Mouse (Mus musculus): ENCODE results near the gene Vpreb3.

The Vpreb3 gene

GRCm38 (mm10) chr10:75932891-75933290 is 10.0 kb upstream of the Vpreb3 start, which contains the start of gene Chchd10:
Chchd10 (plus strand) TSS chr10:75933130.
- no peak for DNase-seq

GRCm38 (mm10) chr10:75934991-75935390 is 7.9 kb upstream of the Vpreb3 start:
- DNase-seq: no peak

DNA sequence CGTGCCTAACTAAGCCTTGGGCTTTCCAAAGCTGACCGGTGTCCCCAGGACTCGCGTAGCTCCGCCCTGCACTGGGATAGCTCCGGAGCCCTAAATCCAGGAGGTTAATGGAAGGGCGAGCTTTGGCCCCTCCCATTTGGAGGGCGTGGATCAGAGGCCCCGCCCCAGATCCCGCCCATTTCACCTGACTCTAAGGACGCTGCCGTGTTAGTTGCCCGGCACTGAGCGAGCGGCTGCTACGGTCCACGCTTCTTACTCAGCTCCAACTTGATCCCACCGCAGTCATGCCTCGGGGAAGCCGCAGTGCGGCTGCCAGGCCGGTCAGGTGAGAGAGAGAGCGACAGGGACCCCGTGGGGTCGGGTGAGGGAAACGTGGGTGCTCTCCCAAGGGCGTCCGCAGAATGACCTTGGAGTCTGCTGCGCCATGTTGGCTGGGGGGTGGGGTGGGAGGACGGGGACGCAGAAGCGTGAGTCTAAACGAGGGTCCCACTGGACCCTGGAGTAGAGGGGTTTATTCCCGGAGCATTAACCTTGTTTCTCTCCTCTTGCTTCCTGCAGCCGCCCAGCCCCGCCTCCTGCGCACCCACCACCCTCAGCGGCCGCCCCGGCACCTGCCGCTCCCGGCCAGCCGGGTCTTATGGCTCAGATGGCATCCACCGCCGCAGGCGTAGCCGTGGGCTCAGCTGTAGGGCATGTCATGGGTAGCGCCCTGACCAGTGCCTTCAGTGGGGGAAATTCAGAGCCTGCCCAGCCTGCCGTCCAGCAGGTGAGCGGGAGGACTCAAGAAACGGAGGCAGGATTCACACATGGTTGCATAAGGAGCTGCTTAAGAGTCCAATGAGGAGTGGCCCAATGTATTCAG is 6.9 kb upstream of the Vpreb3 start, which contains the start of gene Mmp11:
Mmp11 (minus strand) TSS at position 817 of the 862 bp plus-strand sequence.
- peak; percentile 84 to 91 for DNase-seq

DNA sequence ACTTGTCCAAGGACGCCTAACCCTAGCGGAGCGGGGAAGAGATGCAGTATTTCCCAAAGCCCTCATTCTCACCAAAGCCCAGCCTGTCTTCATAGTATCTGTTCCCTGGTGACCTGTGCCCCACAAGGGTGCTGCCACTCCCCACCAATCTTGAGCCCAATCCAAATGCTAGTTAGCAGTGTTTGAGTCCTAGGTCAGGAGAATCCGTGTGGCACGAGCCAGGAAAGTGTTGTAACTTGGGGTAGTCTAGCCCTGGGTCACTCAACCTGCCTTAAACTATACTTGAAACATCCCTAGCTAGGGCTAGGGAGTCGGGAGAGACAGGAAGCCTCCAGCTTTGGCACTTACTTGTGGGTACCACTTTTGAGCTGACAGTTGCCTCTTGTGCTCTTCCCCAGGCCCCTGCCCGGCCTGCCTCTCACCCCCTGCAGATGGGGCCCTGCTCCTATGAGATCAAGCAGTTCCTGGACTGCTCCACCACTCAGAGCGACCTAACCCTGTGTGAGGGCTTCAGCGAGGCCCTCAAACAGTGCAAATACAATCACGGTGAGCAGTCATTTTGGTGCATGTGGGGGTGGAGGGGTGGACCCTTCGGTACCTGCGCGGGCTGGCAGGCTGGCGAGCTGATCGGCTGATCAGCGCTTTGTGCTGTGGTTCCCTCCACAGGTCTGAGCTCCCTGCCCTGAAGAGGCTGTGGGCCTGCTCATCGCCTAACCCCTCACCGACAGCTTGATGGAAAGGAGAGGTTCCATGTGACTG is 5.8 kb upstream of the Vpreb3 start:
- DNase-seq: no peak

GRCm38 (mm10) chr10:75937851-75938643 is 4.8 kb upstream of the Vpreb3 start:
- DNase-seq: no peak

GRCm38 (mm10) chr10:75939481-75940234 is 3.2 kb upstream of the Vpreb3 start:
- DNase-seq: no peak

- no peak for DNase-seq
Measured at GRCm38 (mm10) chr10:75940520-75940919, 2.3 kb upstream of the Vpreb3 start, which contains the start of gene Gm867. Gm867 (minus strand) TSS chr10:75940672.

DNA sequence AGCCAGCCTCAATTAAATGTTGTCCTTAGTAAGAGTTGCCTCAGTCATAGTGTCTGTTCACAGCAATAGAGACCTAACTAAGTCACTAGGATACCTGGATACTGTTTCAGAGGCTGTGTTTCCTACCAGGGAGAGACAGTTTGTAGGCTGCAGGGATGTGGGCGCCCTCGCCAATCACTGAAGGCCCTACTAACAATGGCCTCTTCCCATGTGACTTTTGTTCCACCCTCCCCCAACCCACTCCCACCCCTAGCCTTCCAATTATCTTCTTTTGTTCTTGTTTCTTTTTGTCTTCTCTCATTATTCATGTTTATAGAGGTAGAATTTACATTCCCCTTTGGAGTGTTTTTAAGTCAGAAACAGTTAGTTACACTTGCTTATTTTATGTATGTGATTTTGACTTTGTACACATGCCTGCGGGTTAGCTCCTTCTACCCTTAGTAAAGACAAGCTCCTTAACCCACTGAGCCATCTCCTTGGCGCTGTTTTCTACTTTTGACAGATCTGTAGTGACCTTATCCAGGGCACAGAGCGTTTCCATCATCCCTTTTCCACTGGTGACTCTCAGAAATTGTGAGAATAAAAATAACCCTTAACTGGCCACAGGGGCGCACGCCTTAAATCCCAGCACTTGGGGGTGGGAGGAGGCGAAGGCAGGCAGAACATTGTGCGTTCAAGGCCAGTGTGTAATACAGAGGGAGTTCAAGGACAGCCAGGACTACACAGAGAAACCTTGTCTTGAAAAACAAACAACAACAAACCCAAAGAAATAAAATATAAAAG is 1.6 kb upstream of the Vpreb3 start:
- no peak for DNase-seq

DNA sequence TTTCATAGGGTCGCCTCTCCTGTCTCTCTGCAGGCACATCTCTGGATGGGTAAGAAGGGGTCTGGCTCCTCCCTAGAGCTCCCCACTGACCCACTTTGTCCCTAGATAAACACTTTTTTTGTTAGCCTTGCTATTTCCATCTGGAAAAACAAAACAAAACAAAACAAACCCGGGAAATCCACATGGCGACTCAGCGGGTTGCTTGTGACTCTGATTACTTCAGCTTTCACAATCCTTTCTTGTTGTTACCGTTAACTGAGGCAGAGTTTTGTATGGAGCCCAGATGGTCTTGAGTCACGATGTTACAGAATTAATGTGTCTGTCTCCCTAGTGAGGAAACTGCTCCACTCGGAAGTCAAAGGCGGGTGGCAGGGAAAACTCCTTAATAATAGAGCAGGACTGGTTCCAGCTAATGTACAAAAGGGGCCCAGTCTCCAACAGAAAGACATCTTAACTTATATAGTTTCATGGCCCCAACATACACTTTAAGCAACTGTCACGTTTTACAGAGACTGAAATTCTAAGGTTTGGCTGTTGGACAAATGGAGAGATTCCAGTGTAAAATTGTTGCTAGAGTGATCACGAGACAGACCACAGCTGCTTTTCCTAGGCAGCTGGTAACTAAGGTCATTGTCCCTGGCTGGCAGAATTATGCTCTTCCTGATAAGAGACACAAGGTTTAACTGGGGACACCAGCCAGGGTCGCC is 1.4 kb downstream of the Vpreb3 start:
- DNase-seq: peak; percentile 35 to 54

- DNase-seq: no peak
Measured at GRCm38 (mm10) chr10:75945213-75945612, 2.4 kb downstream of the Vpreb3 start.

GRCm38 (mm10) chr10:75945896-75946295 is 3.0 kb downstream of the Vpreb3 start:
- DNase-seq: no peak

DNA sequence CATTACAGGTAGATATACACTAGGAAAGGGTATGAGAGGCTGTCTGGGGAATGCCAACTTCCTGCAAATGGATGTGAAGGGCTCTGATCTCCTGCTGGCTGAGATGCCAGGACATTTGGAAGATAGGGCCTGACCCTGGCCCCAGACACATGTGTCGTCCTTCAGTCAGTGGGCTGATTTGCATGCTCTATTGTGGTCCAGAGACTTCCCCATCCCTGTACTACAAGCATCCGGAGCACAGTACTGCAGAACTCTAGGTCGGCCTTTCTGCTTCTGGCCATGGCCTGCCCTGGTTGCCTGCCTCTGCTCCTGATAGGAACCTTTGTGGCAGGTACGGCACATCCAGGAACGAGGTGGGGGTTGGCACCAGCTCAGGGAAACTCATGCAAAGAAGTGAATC is 5.2 kb downstream of the Vpreb3 start:
- no peak for DNase-seq

GRCm38 (mm10) chr10:75949053-75950045 is 6.5 kb downstream of the Vpreb3 start:
- DNase-seq: peak in 1 of 2 experiments; percentile 36

GRCm38 (mm10) chr10:75950791-75951210 is 7.9 kb downstream of the Vpreb3 start:
- DNase-seq: peak; percentile 61 to 77

DNA sequence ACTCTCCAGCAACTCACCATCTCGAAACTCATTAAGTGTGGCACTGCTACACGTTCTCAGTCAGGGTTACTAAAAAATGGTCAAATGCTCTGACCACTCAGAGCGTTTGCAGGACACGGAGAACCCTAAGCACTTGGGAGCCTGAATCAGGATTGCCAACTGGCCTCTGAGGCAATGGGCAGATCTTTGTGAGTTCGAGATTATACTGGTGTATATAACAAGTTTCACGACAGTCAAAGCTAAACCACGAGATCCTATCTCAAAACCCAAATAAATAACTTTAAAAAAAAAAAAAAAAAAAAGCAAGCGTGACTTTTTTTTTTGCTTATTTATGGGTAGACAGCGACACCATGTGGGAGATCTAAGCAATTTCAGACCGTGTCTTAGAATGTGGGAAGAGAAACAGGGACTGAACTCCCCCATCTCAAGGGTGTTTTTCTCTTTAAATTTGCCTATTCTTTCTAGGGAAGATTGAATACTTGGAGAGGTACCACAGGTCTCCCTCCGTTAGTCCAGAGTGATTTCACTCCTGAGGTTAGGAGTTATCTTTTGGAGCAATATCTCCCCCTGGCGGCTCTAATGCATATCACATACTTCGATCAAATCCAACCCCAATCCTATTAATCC is 8.7 kb downstream of the Vpreb3 start:
- DNase-seq: peak; percentile 49 to 64

GRCm38 (mm10) chr10:75954381-75954811 is 11.5 kb downstream of the Vpreb3 start, which contains the start of gene Gm5134:
Gm5134 (plus strand) TSS chr10:75954514.
- no peak for DNase-seq

DNA sequence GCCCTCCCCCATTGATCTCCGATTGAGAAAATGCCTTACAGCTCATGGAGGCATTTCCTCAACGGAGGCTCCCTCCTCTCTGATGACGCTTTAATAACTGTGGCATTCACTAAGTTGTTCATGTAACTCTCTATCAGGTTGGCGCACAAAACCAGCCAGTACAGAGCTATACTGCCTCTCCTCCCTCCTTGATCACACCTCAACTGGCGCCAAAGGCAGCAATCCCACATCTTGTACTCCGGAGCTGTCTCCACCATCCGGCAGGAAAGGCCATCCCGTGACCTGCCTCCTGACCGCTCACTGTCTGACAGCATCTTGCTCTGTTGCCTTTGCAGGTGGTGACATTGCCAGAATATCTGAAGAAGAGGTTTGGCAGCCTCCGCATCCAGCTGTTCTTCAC is 31.0 kb downstream of the Vpreb3 start:
- DNase-seq: no peak

- DNase-seq: peak; percentile 11 to 28
Measured at GRCm38 (mm10) chr10:75975216-75975615, 32.4 kb downstream of the Vpreb3 start.

Measured in kidney, postnatal 4 days (tissue).